Mouse (Mus musculus) gastrocnemius, adult 18-20 months (tissue): ENCODE data around the gene Kcnj14. TPM values are rescaled to one million over a fixed set of nuclear protein-coding genes. Genes with fewer than 3 reads are reported as not detected.

Experiments
- DNase-seq: peaks from one replicate; pipeline ENCODE4 v3.0.0; 2021; ENCODE audit warnings: low spot score
- total RNA-seq, 2 experiments: library from RNA; stranded (reverse); gene quantifications; 2 replicates each; pipeline ENCODE4 v1.2.3; 2021

Gene Kcnj14
- total RNA-seq, 2 experiments from 2014 or later: 0.28 TPM; not detected in 1

DNA sequence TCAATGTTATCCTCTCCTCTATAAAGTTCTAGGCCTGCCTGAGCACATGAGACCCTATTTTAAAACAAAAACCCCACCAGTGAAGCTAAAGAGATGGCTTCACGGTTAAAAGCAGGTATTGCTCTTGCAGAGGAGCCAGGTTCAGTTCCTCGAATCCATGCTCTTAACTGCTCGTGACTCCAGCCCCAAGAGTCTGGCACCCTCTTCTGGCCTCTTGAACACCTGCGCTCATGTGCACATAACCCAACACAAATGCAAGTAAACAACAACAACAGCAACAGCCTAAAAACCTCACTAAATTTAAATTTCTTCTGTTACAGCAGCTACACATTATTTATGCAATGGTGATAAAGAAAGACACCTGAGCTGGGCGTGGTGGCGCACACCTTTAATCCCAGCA, 57.1 kb downstream of the Kcnj14 start:
- no peak for DNase-seq

DNA sequence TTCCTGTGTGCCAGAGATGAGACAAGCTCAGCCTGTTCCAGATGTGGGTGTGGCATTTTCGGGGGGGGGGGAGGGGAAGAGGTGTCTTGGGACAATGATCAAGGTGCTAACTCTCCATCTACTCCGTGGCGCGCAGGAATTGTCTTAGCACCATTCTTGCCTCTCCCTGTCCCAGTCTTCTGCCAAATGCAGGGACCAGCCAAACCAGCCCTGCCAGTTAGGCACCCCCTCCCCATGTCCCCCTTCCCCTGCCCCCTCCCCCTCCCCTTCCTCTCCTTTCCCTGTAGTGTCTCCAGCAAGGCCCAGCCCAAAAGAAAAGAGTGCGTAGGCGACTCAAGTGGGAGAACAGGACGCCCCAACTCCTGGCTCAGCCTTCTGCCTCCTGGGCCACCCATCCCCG, 57.8 kb downstream of the Kcnj14 start:
- no peak for DNase-seq

Other genes starting within 250 kb of the Kcnj14 start
- not detected for gene Fgf21, start 209.3 kb downstream of the Kcnj14 start, total RNA-seq
- gene Fut1, start 207.5 kb downstream of the Kcnj14 start, total RNA-seq: not detected
- not detected for gene Izumo1, start 203.0 kb downstream of the Kcnj14 start, total RNA-seq
- 1 to 10 TPM; 5.5 to 8.5 TPM for gene Rasip1, start 197.3 kb downstream of the Kcnj14 start, total RNA-seq
- gene Mamstr, start 184.8 kb downstream of the Kcnj14 start, total RNA-seq: 10 to 100 TPM; 17.6 to 18.7 TPM
- gene Fut2, start 158.4 kb downstream of the Kcnj14 start, total RNA-seq: under 1 TPM in 1 of 2 experiments, not detected in 1; 0.11 TPM
- under 1 TPM; 0.14 to 0.26 TPM for gene Ntn5, start 140.8 kb downstream of the Kcnj14 start, total RNA-seq
- under 1 TPM; 0.09 TPM for gene Sec1, start 130.4 kb downstream of the Kcnj14 start, total RNA-seq
- 10 to 100 TPM; 11.1 to 17.3 TPM for gene Car11, start 124.9 kb downstream of the Kcnj14 start, total RNA-seq
- gene Dbp, start 119.7 kb downstream of the Kcnj14 start, total RNA-seq: 10 to 100 TPM; 19.4 to 22.9 TPM
- 100 to 1,000 TPM; 442 to 461 TPM for gene Rpl18, start 109.3 kb downstream of the Kcnj14 start, total RNA-seq
- 10 to 100 TPM; 15.2 to 15.6 TPM for gene Sphk2, start 106.8 kb downstream of the Kcnj14 start, total RNA-seq
- gene Fam83e, start 103.6 kb downstream of the Kcnj14 start, total RNA-seq: under 1 TPM in 1 of 2 experiments, not detected in 1; 0.18 TPM
- gene Spaca4, start 99.0 kb downstream of the Kcnj14 start, total RNA-seq: not detected
- gene Lmtk3, start 41.0 kb downstream of the Kcnj14 start, total RNA-seq: not detected
- not detected for gene Sult2b1, start 40.1 kb downstream of the Kcnj14 start, total RNA-seq
- 10 to 100 TPM; 25.3 to 34.6 TPM for gene Cyth2, start 10.2 kb downstream of the Kcnj14 start, total RNA-seq
- gene Grwd1, start 6.2 kb upstream of the Kcnj14 start, total RNA-seq: 10 to 100 TPM; 13.4 to 14.3 TPM
- gene Kdelr1, start 48.0 kb upstream of the Kcnj14 start, total RNA-seq: 10 to 100 TPM; 62.0 to 65.6 TPM
- under 1 TPM; 0.11 to 0.17 TPM for gene Grin2d, start 53.6 kb upstream of the Kcnj14 start, total RNA-seq
- not detected for gene Syngr4, start 71.9 kb upstream of the Kcnj14 start, total RNA-seq
- gene Tmem143, start 72.2 kb upstream of the Kcnj14 start, total RNA-seq: 10 to 100 TPM; 56.7 to 59.4 TPM
- 10 to 100 TPM in 1 of 2 experiments, 1 to 10 TPM in 1; 7.8 to 15.1 TPM for gene Emp3, start 96.6 kb upstream of the Kcnj14 start, total RNA-seq
- gene Ccdc114, start 99.3 kb upstream of the Kcnj14 start, total RNA-seq: under 1 TPM; 0.18 to 0.21 TPM
- under 1 TPM in 1 of 2 experiments, not detected in 1; 0.17 TPM for gene Abcc6, start 205.5 kb upstream of the Kcnj14 start, total RNA-seq
- 10 to 100 TPM; 81.7 to 91.1 TPM for gene Nomo1, start 208.9 kb upstream of the Kcnj14 start, total RNA-seq